ENCODE assay signal across 13 mouse cellular contexts in the genomic region with DNA sequence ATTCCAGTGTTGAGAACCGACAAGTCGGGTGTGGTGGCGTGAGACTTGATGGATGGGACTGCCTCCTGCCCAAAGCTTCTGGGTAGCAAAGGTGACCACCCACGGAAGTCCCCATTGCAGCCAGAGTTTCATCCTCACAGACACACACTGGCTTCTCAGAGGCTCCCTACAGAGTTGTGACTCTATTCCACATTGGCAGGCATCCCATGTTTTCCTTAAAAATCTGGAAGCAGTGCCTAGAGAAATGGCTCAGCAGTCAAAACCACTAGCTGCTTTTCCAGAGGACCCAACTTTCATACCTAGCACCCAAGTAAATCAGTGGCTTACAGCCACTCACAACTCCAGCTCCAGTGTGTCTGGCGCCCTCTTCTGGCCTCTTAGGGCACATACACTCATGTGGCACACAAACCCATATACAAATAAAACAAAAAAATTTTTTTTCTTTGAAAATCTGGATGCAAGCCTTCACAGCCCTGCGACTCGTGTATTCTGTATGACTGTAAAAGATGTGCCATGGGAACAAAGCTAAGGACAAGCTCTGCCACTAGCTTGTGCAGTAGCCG. TPM values are rescaled to one million over a fixed set of nuclear protein-coding genes. Genes with fewer than 3 reads are reported as not detected.
DNase-seq lines count a peak whose midpoint lies in the region; ATAC-seq and TF ChIP-seq lines count a peak whose summit lies in the region.
"Had no signal": no experiment of that assay in that cellular context is flagged by ENCODE, and none has a peak within 500 bp of the region (broad histone marks: within the 10 kb centered on the region; RNA-seq: fewer than 3 reads in every experiment).

No protein-coding gene starts in this region.

- 63% methylated on average over 8 of the region's 8 CpGs for WGBS in lung, embryonic 14.5 days
- WGBS in hindbrain, embryonic 16.5 days = 81% methylated on average over 8 of the region's 8 CpGs

- TF ChIP-seq CTCF in gastrocnemius, adult 2 months (IDR thresholded peaks at IDR 0.05) = peak; percentile 17; the same call in 1 of the 2 replicates
- peak; percentile 12; the same call in 1 of the 2 replicates for TF ChIP-seq CTCF in lung, embryonic 14.5 days (IDR thresholded peaks at IDR 0.05; ENCODE audit: low read depth)

- intact Hi-C loops in gastrocnemius, adult 2 months (cut with DNase I) = no loop called here

- no peak overlapping the region for H3K4me2 ChIP-seq in lung, embryonic 14.5 days
- H3K4me2 ChIP-seq in hindbrain, embryonic 16.5 days (ENCODE audit: low read length) = no peak overlapping the region
- H3K4me2 ChIP-seq: forebrain, embryonic 13.5 days had no signal

- no peak overlapping the region for H3K4me3 ChIP-seq in gastrocnemius, adult 2 months
- H3K4me3 ChIP-seq in lung, embryonic 14.5 days (ENCODE audit: low read depth, low read length) = no peak overlapping the region
- no peak overlapping the region for H3K4me3 ChIP-seq in hindbrain, embryonic 16.5 days (ENCODE audit: low read length)
- H3K4me3 ChIP-seq: forebrain, embryonic 13.5 days had no signal

- no peak overlapping the region for H3K9ac ChIP-seq in lung, embryonic 14.5 days
- H3K9ac ChIP-seq in hindbrain, embryonic 16.5 days (ENCODE audit: low read depth, low read length) = no peak overlapping the region
- H3K9ac ChIP-seq: forebrain, embryonic 13.5 days had no signal

- no peak overlapping the region for H3K27ac ChIP-seq in gastrocnemius, adult 2 months
- no peak overlapping the region for H3K27ac ChIP-seq in lung, embryonic 14.5 days (ENCODE audit: low read depth)
- no peak overlapping the region for H3K27ac ChIP-seq in hindbrain, embryonic 16.5 days (ENCODE audit: low read depth, low read length)
- H3K27ac ChIP-seq: forebrain, embryonic 13.5 days had no signal

- no peaks in the 10 kb centered on the region for H3K4me1 ChIP-seq in lung, embryonic 14.5 days (ENCODE audit: insufficient read depth)
- no peaks in the 10 kb centered on the region for H3K4me1 ChIP-seq in hindbrain, embryonic 16.5 days (ENCODE audit: control insufficient read depth, insufficient read depth, low read depth, low read length)
- H3K4me1 ChIP-seq: forebrain, embryonic 13.5 days had no signal

- ATAC-seq in lung, embryonic 14.5 days (ENCODE audit: insufficient read depth) = no peak
- ATAC-seq in hindbrain, embryonic 16.5 days = no peak
- ATAC-seq: forebrain, embryonic 13.5 days had no signal

- H3K36me3 ChIP-seq in lung, embryonic 14.5 days (ENCODE audit: insufficient read depth) = no peaks in the 10 kb centered on the region
- H3K36me3 ChIP-seq in hindbrain, embryonic 16.5 days (ENCODE audit: control insufficient read depth, insufficient read depth, low read length) = no peaks in the 10 kb centered on the region

- DNase-seq in gastrocnemius, adult 2 months = no peak
- DNase-seq in gastrocnemius, adult 8-10 months (ENCODE audit: low spot score in 2 of 2) = no peak
- DNase-seq in lung, embryonic 14.5 days = peak; percentile 46
- no peak for DNase-seq in lung, postnatal 25 days (ENCODE audit: low spot score)
- DNase-seq in adipocyte (ENCODE audit: low spot score) (peak; percentile 51), MN1 (ENCODE audit: low spot score) (no peak)
- peak; percentile 49 for DNase-seq in right cerebral cortex, postnatal 25 days
- DNase-seq: kidney, postnatal 4 days had no signal

- no peaks in the 10 kb centered on the region for H3K9me3 ChIP-seq in lung, embryonic 14.5 days (ENCODE audit: low read depth, low read length)
- H3K9me3 ChIP-seq in hindbrain, embryonic 16.5 days (ENCODE audit: control insufficient read depth, low read length) = no peaks in the 10 kb centered on the region

- no peaks in the 10 kb centered on the region for H3K27me3 ChIP-seq in lung, embryonic 14.5 days (ENCODE audit: insufficient read depth, low read length)
- H3K27me3 ChIP-seq in hindbrain, embryonic 16.5 days (replicated peaks; ENCODE audit: control insufficient read depth, insufficient read depth, low read length) = no peaks in the 10 kb centered on the region
- H3K27me3 ChIP-seq: forebrain, embryonic 13.5 days had no signal

RNA-seq across cellular contexts. Expression of a gene that starts 10.9 kb away (rescaled TPM):
- under 1 TPM; 0.15 to 0.20 TPM for total RNA-seq in gastrocnemius, adult 2 months (2021)
- total RNA-seq in gastrocnemius, adult 8-10 months (2022) = under 1 TPM in 2 of 4 experiments, not detected in 2; 0.11 to 0.24 TPM
- 8.7 and 9.7 TPM in 2 replicates for polyA plus RNA-seq in lung, embryonic 14.5 days (2014; fragmentation: Nextera tagmentation; extraction: Ambion mirVana)
- polyA plus RNA-seq in hindbrain, embryonic 16.5 days (2015; fragmentation: Nextera tagmentation; extraction: Ambion mirVana) = 10.0 and 10.3 TPM in 2 replicates
- total RNA-seq: MEL had no signal

RNA-seq across cellular contexts. Expression of a gene that starts 11.3 kb away (rescaled TPM):
- total RNA-seq in gastrocnemius, adult 2 months (2021) = not detected
- total RNA-seq in gastrocnemius, adult 8-10 months (2022) = not detected
- 0.16 TPM in 1 of 2 replicates, not detected in the other for polyA plus RNA-seq in lung, embryonic 14.5 days (2014; fragmentation: Nextera tagmentation; extraction: Ambion mirVana)
- polyA plus RNA-seq in hindbrain, embryonic 16.5 days (2015; fragmentation: Nextera tagmentation; extraction: Ambion mirVana) = not detected in 2 replicates
- total RNA-seq: MEL had no signal
- polyA plus RNA-seq: forebrain, embryonic 13.5 days; liver, embryonic 16.5 days had no signal

RNA-seq across cellular contexts. Expression of a gene that starts 29.5 kb away (rescaled TPM):
- 10 to 100 TPM; 10.4 to 12.1 TPM for total RNA-seq in gastrocnemius, adult 2 months (2021)
- 10 to 100 TPM in 2 of 4 experiments, 1 to 10 TPM in 2; 8.7 to 13.2 (median 9.8) TPM for total RNA-seq in gastrocnemius, adult 8-10 months (2022)
- 26.9 and 31.4 TPM in 2 replicates for polyA plus RNA-seq in lung, embryonic 14.5 days (2014; fragmentation: Nextera tagmentation; extraction: Ambion mirVana)
- polyA plus RNA-seq in hindbrain, embryonic 16.5 days (2015; fragmentation: Nextera tagmentation; extraction: Ambion mirVana) = 48.1 and 48.6 TPM in 2 replicates

RNA-seq across cellular contexts. Expression of a gene that starts 46.9 kb away (rescaled TPM):
- total RNA-seq in gastrocnemius, adult 2 months (2021) = 100 to 1,000 TPM; 395 to 503 TPM
- 100 to 1,000 TPM; 426 to 569 (median 499) TPM for total RNA-seq in gastrocnemius, adult 8-10 months (2022)
- 2,022 and 2,170 TPM in 2 replicates for polyA plus RNA-seq in lung, embryonic 14.5 days (2014; fragmentation: Nextera tagmentation; extraction: Ambion mirVana)
- polyA plus RNA-seq in hindbrain, embryonic 16.5 days (2015; fragmentation: Nextera tagmentation; extraction: Ambion mirVana) = 939 and 943 TPM in 2 replicates

RNA-seq across cellular contexts. Expression of a gene that starts 57.2 kb away (rescaled TPM):
- total RNA-seq in gastrocnemius, adult 2 months (2021) = 100 to 1,000 TPM in 1 of 2 experiments, 10 to 100 TPM in 1; 70.1 to 116 TPM
- total RNA-seq in gastrocnemius, adult 8-10 months (2022) = 100 to 1,000 TPM in 2 of 4 experiments, 10 to 100 TPM in 2; 68.7 to 171 (median 104) TPM
- polyA plus RNA-seq in lung, embryonic 14.5 days (2014; fragmentation: Nextera tagmentation; extraction: Ambion mirVana) = 0.07 and 0.87 TPM in 2 replicates
- polyA plus RNA-seq in hindbrain, embryonic 16.5 days (2015; fragmentation: Nextera tagmentation; extraction: Ambion mirVana) = 0.35 TPM in 1 of 2 replicates, not detected in the other
- total RNA-seq: hematopoietic stem cell, adult 5-6 weeks; MEL had no signal
- polyA plus RNA-seq: forebrain, embryonic 13.5 days had no signal

Comparison
In these comparisons a context has a peak if more than half of its experiments do, and no peak if none do; other contexts are left out.
1. DNase-seq: peak in lung, embryonic 14.5 days (single experiment), adipocyte (single experiment) and right cerebral cortex, postnatal 25 days (single experiment); none in gastrocnemius, adult 2 months (single experiment), gastrocnemius, adult 8-10 months (0 of 2), lung, postnatal 25 days (single experiment) and MN1 (single experiment).